Mouse (Mus musculus) embryonic fibroblast, embryonic 13.5 days (primary cell): ENCODE results near the gene Akap8. TPM values are rescaled to one million over a fixed set of nuclear protein-coding genes. Genes with fewer than 3 reads are reported as not detected.

Source experiments
- H3K27ac ChIP-seq: 2 replicates; pipeline ENCODE4 v1.5.1; 2012; ENCODE audit warnings: low read length, control low read depth, inconsistent platforms; ENCODE audit not compliant: insufficient read depth
- H3K4me1 ChIP-seq: 2 replicates; pipeline ENCODE4 v1.6.1; 2011; ENCODE audit warnings: low read length; ENCODE audit not compliant: control insufficient read depth, insufficient read depth
- H3K4me3 ChIP-seq: 2 replicates; pipeline ENCODE4 v1.5.1; 2011; ENCODE audit warnings: mild to moderate bottlenecking, control low read depth, low read length; ENCODE audit not compliant: insufficient read depth
- CTCF ChIP-seq: IDR thresholded peaks from 2 replicates; pipeline ENCODE4 v1.5.1; 2011; ENCODE audit warnings: mild to moderate bottlenecking, control low read depth, low read length, moderate library complexity, borderline replicate concordance; ENCODE audit not compliant: insufficient read depth
- POLR2A ChIP-seq: IDR thresholded peaks from 2 replicates; pipeline ENCODE4 v1.6.1; 2011; ENCODE audit warnings: low read depth, mild to moderate bottlenecking, control low read depth, low read length, moderate library complexity
- polyA plus RNA-seq: library from polyadenylated mRNA; stranded (reverse); fragments of >200 nt; gene quantifications from 2 replicates; pipeline ENCODE4 v1.2.4, GENCODE M21; 2011; ENCODE audit warnings: low read depth; ENCODE audit not compliant: missing spikeins, insufficient read length

The Akap8 gene
- polyA plus RNA-seq, 1 experiment: 61.9 TPM

GRCm38 (mm10) chr17:32285138-32285670, 35.8 kb downstream of the Akap8 start:
- Histone ChIP-seq H3K27ac (peak overlapping the region; percentile 97; the same call in 1 of the 2 replicates), H3K4me3 (peak overlapping the region; percentile 85), H3K4me1 (peaks cover 6% of the 10 kb centered on the region)
- TF ChIP-seq POLR2A: no peak
- no peak for TF ChIP-seq CTCF

- H3K4me1 ChIP-seq: peaks cover 6% of the 10 kb centered on the region
- peak within 1 kb of the TSS; percentile 97 for H3K4me3 ChIP-seq
- TF ChIP-seq CTCF (no peak), POLR2A (peak; percentile 90)
- H3K27ac ChIP-seq: peak within 1 kb of the TSS; percentile 97
These were observed 36.5 kb downstream of the Akap8 start, which contains the start of gene Brd4 for GRCm38 (mm10) chr17:32284262-32285137. Brd4 (minus strand) TSS chr17:32284722.

- peak overlapping the region; percentile 97 for H3K27ac ChIP-seq
- TF ChIP-seq CTCF (no peak), POLR2A (no peak; the same call in 1 of the 2 replicates)
- H3K4me3 ChIP-seq: peak overlapping the region; percentile 97
- H3K4me1 ChIP-seq: peaks cover 6% of the 10 kb centered on the region
These were observed 37.2 kb downstream of the Akap8 start for GRCm38 (mm10) chr17:32283771-32284221.

GRCm38 (mm10) chr17:32283341-32283740, 37.7 kb downstream of the Akap8 start:
- peak overlapping the region; percentile 82 for H3K27ac ChIP-seq
- peak overlapping the region; percentile 97 for H3K4me3 ChIP-seq
- TF ChIP-seq CTCF: no peak
- no peak for TF ChIP-seq POLR2A
- peaks cover 6% of the 10 kb centered on the region for H3K4me1 ChIP-seq

GRCm38 (mm10) chr17:32281611-32282310, 39.3 kb downstream of the Akap8 start:
- no peak overlapping the region for H3K4me3 ChIP-seq
- TF ChIP-seq CTCF (no peak), POLR2A (no peak)
- peaks cover 6% of the 10 kb centered on the region for H3K4me1 ChIP-seq
- no peak overlapping the region for H3K27ac ChIP-seq

- no peak for TF ChIP-seq CTCF
- no peak for TF ChIP-seq POLR2A
- Histone ChIP-seq H3K4me1 (peaks cover 6% of the 10 kb centered on the region), H3K4me3 (no peak overlapping the region), H3K27ac (no peak overlapping the region)
These were observed 39.9 kb downstream of the Akap8 start for GRCm38 (mm10) chr17:32281126-32281525.

- Histone ChIP-seq H3K4me3 (no peak overlapping the region), H3K27ac (no peak overlapping the region), H3K4me1 (peaks cover 6% of the 10 kb centered on the region)
- no peak for TF ChIP-seq CTCF
- TF ChIP-seq POLR2A: no peak
These were observed 40.5 kb downstream of the Akap8 start for GRCm38 (mm10) chr17:32280575-32280974.

- Histone ChIP-seq H3K4me3 (no peak overlapping the region), H3K4me1 (peaks cover 6% of the 10 kb centered on the region; the same call in 1 of the 2 replicates), H3K27ac (no peak overlapping the region)
- TF ChIP-seq CTCF: no peak
- TF ChIP-seq POLR2A: no peak
These were observed 43.8 kb downstream of the Akap8 start for GRCm38 (mm10) chr17:32277201-32277600.

GRCm38 (mm10) chr17:32275568-32275967, 45.5 kb downstream of the Akap8 start:
- Histone ChIP-seq H3K27ac (no peak overlapping the region), H3K4me3 (no peak overlapping the region), H3K4me1 (peaks cover 2% of the 10 kb centered on the region; the same call in 1 of the 2 replicates)
- no peak for TF ChIP-seq CTCF
- TF ChIP-seq POLR2A: no peak
